Mouse (Mus musculus): ENCODE measurements around the gene Chrm4. TPM values are rescaled to one million over a fixed set of nuclear protein-coding genes. Genes with fewer than 3 reads are reported as not detected.
A peak's percentile ranks its signal among the peaks of the same experiment; 100 is the strongest.

Chrm4 gene
- polyA plus RNA-seq, 1 experiment from 2014 or later, result 0.57 TPM

DNA sequence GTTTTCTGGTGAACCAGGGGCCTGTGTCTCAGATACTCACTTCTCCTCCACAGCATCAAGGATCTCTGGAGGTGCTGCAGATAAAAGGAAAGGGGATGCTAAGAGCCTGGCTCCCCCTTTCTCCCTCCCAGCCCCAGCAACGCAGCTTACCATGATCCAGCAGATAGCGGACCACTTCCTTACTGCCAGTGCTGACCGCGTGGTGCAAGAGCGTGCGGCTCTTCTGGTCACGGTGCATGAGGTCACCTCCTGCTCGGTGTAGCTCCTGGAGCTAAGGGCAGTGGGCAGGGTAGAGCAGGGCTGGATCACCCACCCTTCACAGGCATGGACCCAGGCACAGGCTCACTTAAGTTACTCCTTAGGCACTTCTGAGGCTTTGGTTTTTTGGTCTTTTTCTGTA lies 7.0 kb downstream of the Chrm4 start:
- Histone ChIP-seq H3K9me3 (no peaks in the 10 kb centered on the region), H3K4me2 (no peak overlapping the region), H3K27me3 (replicated peaks) (no peaks in the 10 kb centered on the region), H3K4me1 (peaks cover 32% of the 10 kb centered on the region), H3K9ac (no peak overlapping the region), H3K27ac (no peak overlapping the region), H3K36me3 (replicated peaks) (peaks cover 20% of the 10 kb centered on the region), H3K4me3 (no peak overlapping the region)
- 72% methylated on average over 8 of the region's 8 CpGs for WGBS
- ATAC-seq (replicated peaks), result no peak

- peaks cover 20% of the 10 kb centered on the region for H3K36me3 ChIP-seq (replicated peaks)
- no peak overlapping the region for H3K27ac ChIP-seq
- peaks cover 29% of the 10 kb centered on the region for H3K4me1 ChIP-seq
- H3K4me3 ChIP-seq, result no peak overlapping the region
- no peaks in the 10 kb centered on the region for H3K27me3 ChIP-seq (replicated peaks)
- H3K4me2 ChIP-seq, result no peak overlapping the region
- WGBS, result 90% methylated on average over 9 of the region's 9 CpGs
- H3K9me3 ChIP-seq, result no peaks in the 10 kb centered on the region
- H3K9ac ChIP-seq, result no peak overlapping the region
- ATAC-seq (replicated peaks), result no peak
Observed at GRCm38 (mm10) chr2:91934826-91935525, 7.9 kb downstream of the Chrm4 start.

DNA sequence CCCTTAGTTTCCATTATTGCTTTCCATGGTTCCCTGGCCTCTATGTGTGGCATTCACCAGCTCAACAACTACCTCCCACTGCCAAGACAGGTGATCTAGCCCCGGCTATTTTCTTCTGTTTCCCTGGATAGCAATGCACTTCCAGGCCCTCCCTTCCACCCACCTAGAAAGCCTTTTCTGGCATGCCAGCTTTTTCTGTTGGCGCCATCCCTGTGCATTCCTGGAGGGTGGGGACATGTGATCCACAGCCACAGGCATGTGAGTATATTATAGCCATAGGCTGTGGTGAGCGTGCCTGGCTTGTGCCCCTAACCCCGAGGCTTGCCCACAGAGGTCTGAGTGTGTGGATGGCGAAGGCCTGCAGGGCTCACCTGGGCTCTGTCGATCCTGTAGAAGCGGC lies 9.1 kb downstream of the Chrm4 start:
- no peak overlapping the region for H3K4me3 ChIP-seq
- H3K36me3 ChIP-seq (replicated peaks), result peaks cover 20% of the 10 kb centered on the region
- no peaks in the 10 kb centered on the region for H3K27me3 ChIP-seq (replicated peaks)
- no peaks in the 10 kb centered on the region for H3K9me3 ChIP-seq
- no peak overlapping the region for H3K9ac ChIP-seq
- WGBS, result 89% methylated on average over 7 of the region's 7 CpGs
- no peak overlapping the region for H3K4me2 ChIP-seq
- H3K27ac ChIP-seq, result no peak overlapping the region
- peaks cover 19% of the 10 kb centered on the region for H3K4me1 ChIP-seq
- no peak for ATAC-seq (replicated peaks)

DNA sequence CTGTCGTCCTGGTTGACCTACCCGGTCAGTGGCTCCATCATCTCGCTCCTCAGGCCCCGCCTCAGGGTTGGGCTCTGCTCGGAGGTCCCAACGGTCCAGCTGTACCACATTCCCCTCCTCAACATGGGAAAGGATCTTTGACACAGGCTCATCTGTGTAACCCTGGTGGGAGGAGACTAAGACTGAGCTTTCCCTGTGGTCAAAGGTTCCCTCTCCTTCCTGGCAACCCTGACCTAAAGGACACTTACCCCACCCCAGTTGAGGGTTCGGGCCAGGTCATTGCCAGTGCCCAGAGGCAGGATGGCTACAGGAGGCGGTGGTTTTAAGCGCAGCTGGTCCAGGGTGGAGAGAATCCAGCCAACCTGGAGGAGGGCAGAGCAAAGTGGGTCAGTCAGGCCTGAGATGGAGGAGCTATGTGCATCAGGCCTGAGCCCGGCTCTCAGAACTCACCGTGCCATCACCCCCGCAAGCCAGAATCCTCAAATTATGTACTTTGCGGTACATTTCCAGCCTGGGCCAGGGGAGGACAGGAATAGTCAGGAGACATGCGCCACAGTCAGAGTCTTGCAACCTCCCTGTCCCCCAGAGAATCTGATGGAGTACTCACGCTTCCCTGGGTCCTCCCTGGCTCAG lies 12.4 kb downstream of the Chrm4 start:
- ATAC-seq (replicated peaks), result no peak

DNA sequence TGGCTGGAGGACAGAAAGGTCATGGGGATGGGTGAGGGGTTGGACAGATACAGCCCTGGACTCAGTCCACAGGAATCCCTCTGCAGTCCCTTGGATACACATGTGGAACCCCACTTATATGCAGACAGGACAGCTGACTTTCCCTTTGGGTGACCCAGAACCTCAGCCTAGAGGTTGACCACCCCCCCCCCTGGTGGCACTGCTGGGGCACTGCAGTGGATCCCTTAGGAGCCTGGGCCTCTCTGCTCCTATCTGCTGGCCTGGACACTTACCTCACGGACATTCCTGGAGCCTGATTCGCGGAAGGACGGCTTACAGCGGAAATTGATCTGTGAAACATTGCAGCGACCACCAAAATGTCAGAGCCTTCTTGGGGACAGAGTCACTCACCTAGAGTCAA lies 15.3 kb downstream of the Chrm4 start:
- Histone ChIP-seq H3K27ac (no peak overlapping the region), H3K4me3 (no peak overlapping the region), H3K36me3 (replicated peaks) (peaks cover 6% of the 10 kb centered on the region), H3K27me3 (replicated peaks) (0 out of 2 replicates have a peak, but pooled peaks cover 2% of the 10 kb centered on the region), H3K4me2 (no peak overlapping the region), H3K9me3 (no peaks in the 10 kb centered on the region), H3K4me1 (peaks cover 11% of the 10 kb centered on the region), H3K9ac (no peak overlapping the region)
- 72% methylated on average over 6 of the region's 6 CpGs for WGBS
- ATAC-seq (replicated peaks), result no peak

More for the DNA sequence above, 12.4 kb downstream of the Chrm4 start:
- H3K4me2 ChIP-seq, result no peak overlapping the region
- WGBS, result 80% methylated on average over 15 of the region's 15 CpGs
- H3K9ac ChIP-seq, result no peak overlapping the region
- peaks cover 20% of the 10 kb centered on the region for H3K36me3 ChIP-seq (replicated peaks)
- peaks cover 3% of the 10 kb centered on the region; the same call in 1 of the 2 replicates for H3K4me1 ChIP-seq
- H3K27me3 ChIP-seq (replicated peaks), result no peaks in the 10 kb centered on the region
- no peaks in the 10 kb centered on the region for H3K9me3 ChIP-seq
- no peak overlapping the region for H3K4me3 ChIP-seq
- no peak overlapping the region for H3K27ac ChIP-seq

DNA sequence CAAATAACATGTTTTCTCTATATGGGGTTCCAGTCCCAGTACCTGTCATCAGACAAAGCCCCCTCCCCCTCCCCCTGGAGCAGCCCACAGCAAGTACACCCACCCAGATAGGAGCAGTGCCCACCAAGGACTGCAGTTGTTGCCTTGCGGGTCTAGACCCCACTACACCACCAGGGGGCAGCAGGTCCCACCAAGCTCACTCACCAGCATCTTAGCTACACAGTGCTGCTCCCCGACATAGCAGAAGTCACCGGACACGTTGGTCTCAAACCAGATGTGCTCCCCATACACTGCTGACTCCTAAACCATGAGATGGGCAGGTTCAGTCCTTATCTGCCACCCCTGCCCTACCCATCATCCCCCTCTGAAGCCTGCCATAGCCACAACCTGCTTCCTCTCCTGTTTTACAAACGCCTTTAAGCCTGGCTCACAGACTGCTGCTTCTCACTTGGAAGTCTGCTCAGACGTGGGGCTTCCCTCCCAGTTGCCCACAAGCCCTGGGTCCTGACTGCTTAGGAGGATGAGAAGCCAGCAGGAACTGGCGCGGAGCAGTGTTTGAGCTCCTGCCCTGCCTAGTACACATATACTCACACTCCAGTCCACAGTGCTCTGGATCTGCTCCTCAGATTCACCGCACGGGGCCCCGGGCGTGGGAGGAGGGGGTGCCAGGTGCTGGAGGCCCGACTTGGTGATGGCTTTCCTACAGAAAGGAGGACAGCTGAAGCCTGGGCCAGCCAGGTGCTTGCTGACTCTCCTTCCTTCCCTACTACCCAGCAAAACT lies 17.3 kb downstream of the Chrm4 start:
- ATAC-seq (replicated peaks), result peak; percentile 68
- Histone ChIP-seq H3K4me3 (no peak overlapping the region), H3K4me2 (no peak overlapping the region), H3K9ac (no peak overlapping the region), H3K9me3 (no peaks in the 10 kb centered on the region), H3K4me1 (peaks cover 26% of the 10 kb centered on the region), H3K27ac (no peak overlapping the region), H3K27me3 (replicated peaks) (0 out of 2 replicates have a peak, but pooled peaks cover 2% of the 10 kb centered on the region), H3K36me3 (replicated peaks) (no peaks in the 10 kb centered on the region; the same call in 1 of the 2 replicates)
- WGBS, result 46% methylated on average over 13 of the region's 13 CpGs

DNA sequence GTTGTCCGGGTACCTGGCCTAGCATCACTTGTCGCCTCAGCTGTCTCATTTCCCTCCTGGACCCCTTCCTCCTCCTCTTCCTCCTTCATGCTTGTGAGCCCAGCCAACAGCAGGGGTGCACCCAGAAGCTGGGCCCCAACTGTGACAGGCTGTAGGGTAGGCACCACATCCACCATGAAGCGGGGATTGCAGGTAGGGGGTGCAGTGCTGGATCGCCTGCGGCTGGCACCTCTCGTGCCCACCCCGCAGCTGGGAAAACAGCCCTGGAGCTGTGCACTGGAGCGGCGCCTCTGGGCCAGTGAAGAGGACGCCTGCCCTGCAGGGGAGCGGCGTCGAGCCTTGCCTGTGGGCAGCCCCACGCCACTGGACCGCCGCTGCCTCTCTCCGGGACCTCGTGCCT lies 18.4 kb downstream of the Chrm4 start, which contains the start of gene Gm9821:
Gene Gm9821, plus strand, starts transcription at position 221 of the 400 bp plus-strand sequence.
- H3K9ac ChIP-seq, result no peak within 1 kb of the TSS
- H3K4me3 ChIP-seq, result no peak within 1 kb of the TSS
- no peak for ATAC-seq (replicated peaks)
- H3K27ac ChIP-seq, result no peak within 1 kb of the TSS
- H3K36me3 ChIP-seq (replicated peaks), result no peaks in the 10 kb centered on the region
- H3K4me1 ChIP-seq, result peaks cover 37% of the 10 kb centered on the region
- H3K27me3 ChIP-seq (replicated peaks), result 0 out of 2 replicates have a peak, but pooled peaks cover 2% of the 10 kb centered on the region
- 80% methylated on average over 18 of the region's 18 CpGs for WGBS
- no peak within 1 kb of the TSS for H3K4me2 ChIP-seq
- H3K9me3 ChIP-seq, result no peaks in the 10 kb centered on the region

DNA sequence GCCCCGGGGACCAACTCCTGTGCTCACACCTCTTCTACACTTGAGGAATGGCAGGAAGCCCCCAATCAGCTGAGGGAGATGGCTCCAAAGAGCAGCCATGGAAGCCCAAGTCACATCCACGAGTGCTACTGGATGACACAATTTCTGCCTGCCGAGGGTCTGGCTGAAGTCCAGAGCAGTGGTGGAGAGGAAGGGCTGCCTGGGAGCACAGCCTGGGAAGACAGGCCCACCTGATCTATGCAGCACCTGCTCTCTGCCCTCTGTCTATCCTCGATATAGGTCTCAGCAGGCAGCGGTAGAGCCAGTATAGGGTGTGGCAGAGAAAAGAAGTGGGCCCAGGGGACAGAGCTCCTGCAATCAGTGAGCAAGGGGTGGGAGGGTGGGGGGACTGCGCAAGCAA lies 19.8 kb downstream of the Chrm4 start:
- no peaks in the 10 kb centered on the region for H3K9me3 ChIP-seq
- H3K4me3 ChIP-seq, result no peak overlapping the region
- no peak overlapping the region for H3K4me2 ChIP-seq
- H3K9ac ChIP-seq, result no peak overlapping the region
- peaks cover 41% of the 10 kb centered on the region for H3K4me1 ChIP-seq
- ATAC-seq (replicated peaks), result no peak
- 0 out of 2 replicates have a peak, but pooled peaks cover 2% of the 10 kb centered on the region for H3K27me3 ChIP-seq (replicated peaks)
- no peaks in the 10 kb centered on the region for H3K36me3 ChIP-seq (replicated peaks)
- H3K27ac ChIP-seq, result no peak overlapping the region
- 64% methylated on average over 6 of the region's 6 CpGs for WGBS

DNA sequence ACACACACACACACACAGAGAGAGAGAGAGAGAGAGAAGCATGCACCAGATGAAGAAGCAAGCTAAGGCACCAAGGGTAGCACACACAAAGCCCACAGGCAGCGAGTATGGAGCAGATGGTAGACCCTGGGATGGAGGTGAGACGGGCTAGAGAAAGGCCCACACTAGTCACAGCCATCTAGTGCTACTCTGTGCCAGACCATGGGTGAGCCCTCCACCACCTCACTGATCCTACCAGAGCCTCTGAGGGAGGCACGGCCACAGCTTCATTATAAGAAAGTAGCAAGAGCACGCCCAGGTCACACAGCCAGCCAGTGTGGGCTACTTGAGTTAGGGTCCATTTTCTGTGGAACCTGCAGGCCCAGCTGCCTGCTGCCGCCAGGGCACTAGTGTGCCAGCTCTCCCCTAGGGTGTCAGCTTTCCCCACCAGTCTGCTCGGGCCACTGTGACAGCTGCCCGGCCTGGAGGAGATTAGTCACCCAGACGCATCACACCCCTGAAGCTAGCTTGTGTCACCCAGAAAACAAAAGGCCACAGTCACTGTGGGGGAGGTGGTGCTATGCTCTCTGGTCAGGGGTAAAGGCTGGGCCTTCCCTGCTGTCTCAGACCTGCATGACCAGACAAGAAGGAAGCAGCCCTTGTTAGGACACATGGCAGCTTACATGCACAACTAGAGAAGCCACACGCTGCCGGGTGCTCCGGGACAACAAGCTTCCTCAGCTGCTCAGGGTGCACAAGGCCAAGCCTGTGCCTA lies 20.5 kb downstream of the Chrm4 start:
- peaks cover 41% of the 10 kb centered on the region for H3K4me1 ChIP-seq
- no peak overlapping the region for H3K4me3 ChIP-seq
- no peak for ATAC-seq (replicated peaks)
- 49% methylated on average over 11 of the region's 11 CpGs for WGBS
- H3K4me2 ChIP-seq, result no peak overlapping the region
- no peak overlapping the region for H3K27ac ChIP-seq
- H3K36me3 ChIP-seq (replicated peaks), result no peaks in the 10 kb centered on the region
- 0 out of 2 replicates have a peak, but pooled peaks cover 2% of the 10 kb centered on the region for H3K27me3 ChIP-seq (replicated peaks)
- no peak overlapping the region for H3K9ac ChIP-seq
- no peaks in the 10 kb centered on the region for H3K9me3 ChIP-seq

DNA sequence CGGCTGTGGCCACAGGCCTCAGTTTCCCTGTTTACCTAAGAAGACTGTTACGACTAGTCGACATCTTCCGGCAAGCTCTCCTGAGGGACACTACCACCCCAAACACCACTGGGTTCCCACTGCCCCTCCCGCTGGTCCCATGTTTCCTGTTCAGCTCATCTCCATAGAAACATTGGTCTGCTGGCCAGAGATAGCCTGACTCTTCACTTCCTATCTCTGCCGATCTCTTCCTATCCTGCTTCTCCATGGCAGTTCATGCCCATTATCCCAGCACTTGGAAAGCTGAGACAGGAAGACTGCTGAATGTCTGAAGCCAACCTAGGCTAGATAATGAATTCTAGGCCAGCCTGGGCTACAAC lies 21.1 kb downstream of the Chrm4 start:
- H3K9me3 ChIP-seq, result no peaks in the 10 kb centered on the region
- 78% methylated on average over 6 of the region's 6 CpGs for WGBS
- H3K9ac ChIP-seq, result no peak overlapping the region
- no peak overlapping the region for H3K27ac ChIP-seq
- no peak for ATAC-seq (replicated peaks)
- H3K4me2 ChIP-seq, result no peak overlapping the region
- H3K36me3 ChIP-seq (replicated peaks), result no peaks in the 10 kb centered on the region
- H3K4me3 ChIP-seq, result no peak overlapping the region
- 0 out of 2 replicates have a peak, but pooled peaks cover 2% of the 10 kb centered on the region for H3K27me3 ChIP-seq (replicated peaks)
- H3K4me1 ChIP-seq, result peaks cover 41% of the 10 kb centered on the region

DNA sequence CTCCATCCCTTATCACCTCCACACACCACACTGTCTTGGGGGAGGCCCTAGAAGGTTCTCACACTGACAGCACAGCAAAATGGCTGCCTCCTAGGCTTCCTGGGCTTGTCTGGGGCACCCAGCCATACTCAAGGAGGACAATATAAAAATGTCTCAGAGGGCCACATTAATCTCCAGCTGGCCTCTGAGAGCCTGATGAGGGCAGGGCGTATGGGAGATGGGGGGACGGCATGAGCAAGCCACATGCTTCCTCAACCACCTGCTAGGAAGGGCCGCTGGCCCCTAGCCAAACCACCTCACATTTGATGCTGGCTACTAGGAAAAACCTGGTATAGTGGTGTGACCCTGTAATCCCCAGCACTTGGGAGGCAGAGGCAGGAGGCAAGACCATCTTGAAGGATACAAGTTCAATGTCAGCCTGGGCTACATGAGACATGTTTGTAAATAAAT lies 21.8 kb downstream of the Chrm4 start:
- Histone ChIP-seq H3K9me3 (no peaks in the 10 kb centered on the region), H3K27me3 (replicated peaks) (0 out of 2 replicates have a peak, but pooled peaks cover 2% of the 10 kb centered on the region), H3K4me1 (peaks cover 41% of the 10 kb centered on the region), H3K4me2 (no peak overlapping the region), H3K36me3 (replicated peaks) (no peaks in the 10 kb centered on the region), H3K4me3 (no peak overlapping the region), H3K27ac (no peak overlapping the region), H3K9ac (no peak overlapping the region)
- ATAC-seq (replicated peaks), result no peak
- 66% methylated on average over 3 of the region's 3 CpGs for WGBS
